Mouse (Mus musculus) MEL-GATA-1-ER (cell line): ENCODE data around the gene Uchl5.

ENCODE experiments used
- DNase-seq: peaks from one replicate; pipeline ENCODE4 v3.0.0-alpha.2; 2012; ENCODE audit warnings: low read depth; ENCODE audit errors: extremely low read depth

Uchl5 gene

DNA sequence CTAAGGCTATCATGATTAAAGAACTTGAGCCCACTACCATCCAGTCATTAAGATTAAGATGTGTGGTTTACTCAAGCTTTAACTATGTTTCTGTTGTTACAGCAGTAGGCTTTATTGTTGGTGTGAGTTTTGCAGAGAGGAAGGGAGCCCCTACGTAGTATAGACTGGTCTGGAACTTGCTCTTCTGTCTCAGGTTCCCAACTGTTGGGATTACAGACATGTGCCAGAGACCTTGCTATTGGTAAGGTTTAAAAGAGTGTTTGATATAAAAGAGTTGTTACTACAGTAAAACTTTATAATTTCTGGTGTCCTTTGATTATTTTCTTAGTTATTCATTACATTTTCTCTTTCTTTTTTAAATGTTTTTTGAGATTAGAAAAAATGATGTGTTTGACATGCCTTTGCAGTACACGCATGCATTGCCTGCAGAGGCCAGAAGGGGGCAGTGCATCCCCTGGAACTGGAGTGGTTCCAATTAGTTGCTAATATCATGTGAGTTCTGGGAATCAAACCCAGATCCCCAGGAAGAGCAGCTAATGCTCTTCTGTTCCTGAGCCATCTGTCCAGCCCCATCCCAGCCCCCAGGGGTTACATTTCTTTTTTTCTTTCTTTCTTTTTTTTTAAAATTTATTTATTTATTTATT lies 11.6 kb downstream of the Uchl5 start:
- DNase-seq = no peak

DNA sequence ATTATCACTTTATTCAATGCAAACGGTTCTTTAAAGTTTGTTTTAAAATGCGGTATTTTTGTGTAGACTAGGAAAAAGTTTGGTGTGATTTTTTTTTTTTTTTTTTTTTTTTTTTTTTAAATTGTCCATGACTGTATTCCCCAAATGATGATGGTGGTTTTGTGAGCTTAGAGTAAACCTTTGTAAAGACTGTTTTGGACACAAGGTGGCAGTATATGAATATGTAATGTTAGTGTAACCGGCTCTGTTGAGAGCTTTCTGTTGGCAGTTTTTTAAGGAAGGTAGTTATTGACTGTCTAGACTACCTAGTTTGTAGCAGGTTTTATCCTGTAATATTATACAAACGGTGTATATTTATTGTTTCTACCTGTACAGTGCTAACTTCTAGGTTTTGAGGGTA lies 26.5 kb downstream of the Uchl5 start:
- DNase-seq = peak; percentile 51

- DNase-seq = no peak
Observed at GRCm38 (mm10) chr1:143809062-143809461, 32.0 kb downstream of the Uchl5 start.

- peak; percentile 26 for DNase-seq
Observed at GRCm38 (mm10) chr1:143813676-143814360, 36.7 kb downstream of the Uchl5 start.

- no peak for DNase-seq
Observed at GRCm38 (mm10) chr1:143820096-143820877, 43.2 kb downstream of the Uchl5 start.

- no peak for DNase-seq
Observed at GRCm38 (mm10) chr1:143822677-143823076, 45.6 kb downstream of the Uchl5 start.

- no peak for DNase-seq
Observed at GRCm38 (mm10) chr1:143830713-143831112, 53.6 kb downstream of the Uchl5 start.

DNA sequence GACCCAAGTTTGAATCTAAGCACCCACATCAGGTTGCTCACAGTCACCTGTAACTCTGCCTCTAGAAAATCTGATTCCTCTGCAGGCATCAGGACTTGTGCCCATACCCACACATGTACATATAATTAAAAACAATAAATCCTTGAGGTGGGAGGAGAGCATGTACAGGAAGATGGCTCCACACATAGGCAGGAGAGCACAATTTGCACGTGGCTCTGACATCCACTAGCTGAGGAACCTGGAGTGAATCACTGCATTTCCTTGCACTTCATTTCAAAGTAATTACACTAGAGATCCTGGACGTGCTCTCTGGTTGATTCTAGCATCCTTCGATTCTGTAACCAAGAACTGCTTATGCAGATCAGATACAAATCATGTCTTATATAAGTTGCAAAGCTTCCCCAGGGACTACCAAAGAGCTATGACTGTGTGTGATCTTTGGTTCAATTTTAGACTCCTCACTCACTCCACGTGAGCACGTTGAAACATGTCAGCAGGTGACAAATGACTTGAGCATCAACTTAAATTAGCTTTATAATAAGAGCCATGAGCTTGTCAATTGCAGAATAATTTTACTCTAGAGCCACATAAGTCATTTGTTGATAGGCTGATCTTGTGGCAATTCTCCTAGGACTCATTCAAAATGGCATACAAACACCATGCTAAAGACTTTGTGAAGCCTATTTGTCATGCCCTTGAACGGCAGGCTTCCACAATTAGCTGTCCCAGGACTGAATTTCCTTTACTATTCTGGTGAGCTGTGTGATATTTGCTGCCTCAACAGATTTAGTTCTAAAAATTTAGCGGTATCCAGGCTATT lies 59.5 kb downstream of the Uchl5 start:
- no peak for DNase-seq

DNA sequence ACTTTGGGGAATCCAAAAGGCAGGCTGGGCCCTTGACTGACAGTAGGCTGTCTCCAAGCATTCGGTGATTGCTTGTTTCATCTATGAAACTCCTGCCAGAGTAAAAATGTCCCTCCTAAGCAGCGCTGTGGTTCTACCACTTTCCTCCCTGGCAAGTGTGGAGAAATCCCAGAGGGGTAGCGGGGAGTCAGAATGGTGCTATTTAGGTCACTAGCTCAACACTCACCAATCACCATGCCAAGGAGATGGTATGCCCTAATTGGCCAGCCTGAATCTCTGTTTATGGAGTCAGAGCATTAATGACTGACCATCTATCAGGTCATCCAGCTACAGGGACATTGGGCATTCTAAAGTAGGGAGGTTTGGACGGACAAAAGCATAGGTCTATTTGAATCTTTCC lies 60.6 kb downstream of the Uchl5 start:
- DNase-seq = no peak

- DNase-seq = no peak
Observed at GRCm38 (mm10) chr1:143838896-143839410, 61.9 kb downstream of the Uchl5 start.

DNA sequence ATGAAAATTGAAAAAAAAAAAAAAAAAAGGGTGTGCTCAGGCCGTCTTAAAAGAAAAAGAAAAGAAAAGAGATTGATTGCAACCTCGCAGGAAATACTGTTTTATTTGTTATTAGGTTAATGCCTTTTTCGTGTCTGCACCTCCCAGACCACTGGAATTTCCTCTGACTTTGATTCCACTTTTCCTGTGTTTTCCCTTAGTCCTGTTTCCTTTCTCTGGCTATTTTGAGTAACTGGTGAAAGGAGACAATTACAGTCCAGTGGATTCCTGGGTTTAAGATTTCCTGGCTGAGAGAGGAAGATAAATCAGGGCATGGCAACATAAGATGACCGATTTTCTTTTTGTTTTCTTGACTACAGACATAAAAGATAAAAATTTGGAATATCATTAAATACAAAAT lies 75.3 kb downstream of the Uchl5 start:
- DNase-seq = no peak

DNA sequence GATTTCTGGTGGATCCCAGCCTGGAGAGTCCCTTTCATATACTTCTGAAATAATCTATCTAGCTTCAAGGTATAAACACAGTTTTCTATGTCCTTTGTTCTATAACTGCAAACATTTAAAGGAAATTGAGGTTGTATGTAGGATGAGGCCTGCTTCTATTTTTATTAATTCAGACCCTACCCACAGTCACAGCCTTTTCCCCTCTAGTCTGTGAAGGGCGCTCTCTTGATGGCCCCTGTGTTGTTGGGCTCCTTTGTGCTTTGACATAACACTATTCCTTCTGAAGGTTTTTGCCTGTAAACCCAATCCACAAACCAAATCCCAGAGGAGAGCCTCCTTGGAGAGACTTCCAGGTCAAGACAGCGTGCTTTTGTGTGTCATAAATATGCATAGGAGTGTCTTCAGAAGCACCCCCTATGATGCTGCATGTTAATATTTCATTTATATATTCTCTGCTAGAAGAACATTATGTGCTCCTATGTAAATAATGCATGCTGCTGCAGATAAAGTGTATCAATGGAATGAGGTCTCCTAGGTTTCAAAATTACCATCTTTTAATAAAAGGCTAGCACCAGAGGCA lies 75.8 kb downstream of the Uchl5 start:
- no peak for DNase-seq

- DNase-seq = no peak
Observed at GRCm38 (mm10) chr1:143853691-143854115, 76.6 kb downstream of the Uchl5 start.

GRCm38 (mm10) chr1:143855706-143856105 lies 78.6 kb downstream of the Uchl5 start:
- DNase-seq = no peak
